Mouse (Mus musculus) v-Abl transformed pro-B cells (cell line): ENCODE measurements around the gene Olfr5.
"Not testable (repeated sequence)": the region's sequence is repeated elsewhere in the genome, so short reads cannot be mapped to it uniquely, and the experiment has no call there.

ENCODE experiments used
- in situ Hi-C, 2 experiments: fragments of 400-800 bp; cut with MboI; formaldehyde crosslinking; loops; one replicate each; pipeline ENCODE4 v1.15.1; 2025; ENCODE audit not compliant: unreplicated experiment in 2 of 2

Olfr5 gene

DNA sequence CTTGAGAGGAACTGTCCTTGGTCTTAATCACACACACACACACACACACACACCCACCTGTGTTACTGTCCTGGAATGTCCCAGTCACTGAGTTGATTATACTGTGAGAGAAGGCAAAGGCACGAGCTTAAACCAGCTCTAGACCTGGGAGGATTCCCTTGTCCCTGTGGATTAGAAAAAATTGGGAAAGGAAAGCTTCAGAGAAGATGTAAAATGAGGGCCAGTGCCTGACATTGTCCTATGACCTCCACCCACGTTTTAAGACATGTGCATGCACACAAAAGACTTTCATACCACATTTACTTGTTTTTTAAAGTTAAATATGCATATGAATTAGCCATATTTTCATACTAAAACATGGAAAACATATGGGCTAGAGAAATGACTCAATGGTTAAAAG lies at the start of gene Olfr5:
Olfr5 (minus strand) TSS at position 101 of the 400 bp plus-strand sequence.
- in situ Hi-C loops: no loop called here

DNA sequence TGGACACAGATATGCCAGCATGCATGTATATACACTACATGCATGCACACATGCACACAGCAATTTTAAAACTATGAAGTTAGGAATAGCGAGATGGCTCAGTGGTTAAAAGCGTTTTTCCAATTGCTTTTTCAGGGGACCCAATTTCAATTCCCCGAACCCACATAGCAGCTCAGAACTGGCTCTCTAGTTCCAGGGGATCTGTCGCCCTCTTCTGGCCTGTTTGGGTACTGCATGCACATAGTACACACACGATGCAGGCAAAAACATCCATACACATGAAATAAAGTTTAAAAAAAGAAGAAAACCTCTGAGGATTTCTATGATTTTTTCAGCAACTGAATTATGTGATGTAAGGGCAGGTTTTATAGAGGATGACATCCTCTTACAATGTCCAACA lies 39.4 kb upstream of the Olfr5 start:
- in situ Hi-C loops: loop anchor here (5.0 to 10.0 kb wide), 2 partner anchors 169 to 281 kb away; no protein-coding TSS in a partner anchor

DNA sequence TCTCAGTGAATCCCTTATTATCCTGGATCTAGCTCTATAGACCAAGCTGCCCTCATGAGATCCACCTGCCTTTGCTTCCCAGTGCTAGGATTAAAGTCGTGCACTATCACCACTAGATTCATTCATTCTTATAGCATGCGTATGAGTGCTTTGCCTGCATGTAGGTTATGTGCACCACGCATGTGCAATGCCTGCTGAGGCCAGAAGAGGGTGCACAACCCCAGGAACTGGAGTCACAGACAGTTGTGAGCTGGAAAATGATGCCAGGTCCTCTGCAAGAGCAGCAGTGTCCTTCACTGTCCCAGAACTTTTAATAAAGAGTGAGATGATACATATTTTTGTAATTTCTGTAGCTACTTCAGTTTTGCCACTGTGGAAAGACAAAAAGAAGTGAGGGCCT lies 38.3 kb upstream of the Olfr5 start:
- in situ Hi-C loops: loop anchor here (5.0 to 10.0 kb wide), 2 partner anchors 168 to 280 kb away; no protein-coding TSS in a partner anchor

DNA sequence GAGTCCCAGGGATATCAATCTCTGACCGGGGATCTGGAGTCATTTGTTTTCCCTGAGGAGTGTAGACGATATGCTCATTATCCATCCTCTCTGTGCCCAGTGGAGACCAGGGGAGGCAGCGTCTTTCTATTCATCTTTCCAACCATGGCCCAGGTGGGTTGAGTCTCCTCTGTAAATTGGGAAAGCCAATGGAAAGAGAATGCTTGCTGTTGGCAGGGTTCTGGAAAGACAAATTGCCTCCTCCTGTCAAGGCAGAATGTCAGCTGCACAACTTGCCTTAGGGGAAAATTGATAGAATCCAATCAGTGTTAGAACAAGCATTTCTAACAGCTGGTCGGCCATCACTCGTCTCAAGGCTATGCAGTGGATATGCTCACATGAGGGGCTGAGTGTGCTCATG lies 36.1 kb upstream of the Olfr5 start, which contains the start of gene Olfr1349:
Olfr1349 (minus strand) TSS at position 101 of the 400 bp plus-strand sequence.
- in situ Hi-C loops: loop anchor here in 1 of 2 experiments (10.0 kb wide), 1 partner anchor 278 kb away; no protein-coding TSS in a partner anchor

DNA sequence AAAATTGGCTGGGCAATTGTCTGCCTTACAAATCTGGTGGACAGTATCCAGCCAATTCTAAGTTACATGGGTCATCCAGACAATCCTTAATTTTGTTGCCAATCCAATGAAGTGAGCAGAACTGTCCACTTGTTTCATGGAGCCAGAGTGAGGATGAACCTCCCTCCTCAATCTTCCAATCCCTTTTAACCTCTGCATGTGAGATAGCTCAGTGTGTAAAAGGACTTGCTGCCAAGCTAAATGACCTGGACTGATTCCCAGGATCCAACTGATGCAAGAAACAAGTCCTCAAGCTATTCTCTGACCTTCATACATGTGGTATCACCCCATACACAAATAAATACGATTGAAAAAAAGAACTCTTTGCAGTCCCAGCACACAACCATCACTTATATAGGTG lies 34.9 kb upstream of the Olfr5 start:
- in situ Hi-C loops: loop anchor here in 1 of 2 experiments (10.0 kb wide), 1 partner anchor 277 kb away; no protein-coding TSS in a partner anchor

DNA sequence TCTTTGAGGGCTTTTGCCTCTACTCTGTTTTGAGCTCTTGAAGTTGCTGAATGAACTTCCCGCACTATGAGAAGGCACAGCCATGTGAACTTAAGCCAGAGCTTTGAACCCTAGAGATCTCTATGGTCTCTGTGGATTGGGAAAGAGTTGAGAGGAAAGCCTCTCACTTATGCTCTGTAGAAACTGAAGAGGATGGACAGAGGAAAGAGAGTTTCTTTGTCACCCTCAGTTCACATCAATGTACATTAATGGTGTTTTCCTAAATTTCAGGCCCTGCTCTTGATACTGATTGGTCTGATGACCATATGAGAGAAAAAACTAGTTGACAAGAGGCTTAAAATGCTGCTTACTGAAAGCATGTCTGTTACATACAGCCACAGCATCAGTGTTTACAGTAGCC lies 21.9 kb upstream of the Olfr5 start, which contains the start of gene Olfr1348:
Olfr1348 (minus strand) TSS at position 101 of the 400 bp plus-strand sequence.
- in situ Hi-C loops: no loop called here

DNA sequence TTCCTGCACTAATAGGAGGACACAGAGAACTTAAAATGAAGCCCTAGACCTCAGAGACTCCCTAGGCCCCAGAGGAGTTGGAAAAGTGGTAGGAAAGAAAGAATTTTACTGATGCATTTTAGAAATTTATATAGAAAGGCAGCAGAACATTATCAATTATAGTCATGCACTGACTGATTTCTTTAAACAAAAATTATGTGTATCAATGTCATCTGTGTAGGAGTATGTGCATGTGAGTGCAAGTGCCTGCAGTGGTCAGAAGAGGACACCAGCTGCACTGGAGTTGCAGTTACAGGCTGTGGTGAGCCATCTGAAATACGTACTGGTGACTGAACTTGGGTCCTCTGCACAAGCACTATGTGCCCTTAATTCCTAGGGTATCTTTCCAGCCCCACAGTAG lies 12.9 kb upstream of the Olfr5 start, which contains the start of gene Olfr1347:
Olfr1347 (minus strand) TSS at position 101 of the 400 bp plus-strand sequence.
- in situ Hi-C loops: no loop called here

DNA sequence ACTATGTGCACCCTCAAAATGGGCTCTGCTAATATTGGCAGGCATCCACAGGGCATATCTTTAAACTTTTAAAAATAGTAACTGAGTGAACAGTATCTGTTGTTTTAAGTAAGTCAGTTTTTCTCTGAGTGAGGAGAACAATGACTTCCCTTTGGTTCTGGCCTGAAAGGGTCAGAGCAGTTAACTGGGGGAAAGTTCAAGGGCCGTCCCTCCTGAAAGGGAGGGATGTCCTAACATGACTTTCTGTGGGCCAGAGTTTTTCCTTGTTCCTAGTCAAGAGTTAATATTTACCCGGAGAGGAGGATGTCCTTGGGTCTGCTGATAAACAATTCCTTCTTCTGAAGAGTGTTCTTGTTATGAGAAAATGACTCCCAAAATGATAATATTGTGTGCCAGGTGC lies 9.1 kb downstream of the Olfr5 start:
- in situ Hi-C loops: not testable (repeated sequence)

DNA sequence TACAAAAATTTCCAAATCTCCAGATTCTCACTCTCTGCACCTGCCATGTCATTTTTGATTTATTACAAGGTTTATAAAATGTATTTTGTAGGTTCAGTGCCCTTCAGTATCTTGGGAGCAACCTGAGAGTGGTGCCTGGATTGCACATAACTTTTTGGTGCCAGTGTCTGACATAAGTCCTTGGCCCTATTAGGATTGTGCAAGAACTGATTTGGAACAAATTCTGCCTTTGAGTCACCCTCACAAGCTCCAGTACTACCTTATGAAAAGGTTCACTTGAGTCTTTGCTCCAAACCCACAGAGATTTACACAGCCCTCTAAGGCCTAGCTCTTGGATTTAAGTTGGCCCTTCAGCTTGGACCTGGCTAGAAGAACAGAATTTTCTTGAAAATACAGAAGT lies 19.8 kb downstream of the Olfr5 start, which contains the start of gene Olfr1346:
Olfr1346 (plus strand) TSS at position 151 of the 400 bp plus-strand sequence.
- in situ Hi-C loops: no loop called here

DNA sequence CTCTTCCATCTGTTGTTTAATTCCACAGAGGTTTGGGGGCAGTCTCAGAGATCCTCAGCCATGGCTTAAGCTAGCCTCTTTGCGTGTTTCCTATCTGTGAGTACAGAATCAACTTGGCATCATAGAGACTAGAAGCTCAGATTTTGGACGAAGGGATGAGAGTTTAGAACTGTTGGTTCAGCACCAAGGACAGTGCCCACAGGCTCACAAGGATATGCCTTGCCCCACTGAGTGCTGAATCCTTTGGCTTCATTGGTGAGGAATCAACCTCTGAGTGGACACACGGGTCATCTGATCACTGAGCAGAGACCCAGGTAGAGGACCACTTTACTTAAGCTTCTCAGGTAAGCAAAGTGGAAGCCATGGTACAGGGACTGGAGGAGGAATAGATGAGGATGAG lies 30.3 kb downstream of the Olfr5 start:
- in situ Hi-C loops: no loop called here

DNA sequence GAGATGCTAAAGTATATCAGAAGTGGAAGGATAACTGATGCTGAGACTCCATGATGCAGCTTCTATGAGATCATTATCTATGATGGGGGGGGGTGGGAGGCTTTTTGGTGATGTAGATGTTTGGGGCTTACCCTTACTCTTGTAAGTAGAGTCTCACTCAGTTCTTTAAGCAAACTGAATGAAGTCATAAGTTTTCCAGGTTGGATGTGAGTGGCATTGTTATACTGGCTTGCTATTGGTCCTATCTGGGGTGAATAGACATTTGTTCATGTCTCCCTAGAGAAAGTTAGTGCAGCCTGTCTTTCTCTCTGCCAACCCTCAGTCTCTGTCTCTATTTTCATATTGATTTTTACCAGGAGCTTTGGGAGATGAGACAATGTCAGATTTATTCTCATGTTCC lies 30.9 kb downstream of the Olfr5 start, which contains the start of gene Olfr1336:
Olfr1336 (plus strand) TSS at position 301 of the 400 bp plus-strand sequence.
- in situ Hi-C loops: no loop called here

DNA sequence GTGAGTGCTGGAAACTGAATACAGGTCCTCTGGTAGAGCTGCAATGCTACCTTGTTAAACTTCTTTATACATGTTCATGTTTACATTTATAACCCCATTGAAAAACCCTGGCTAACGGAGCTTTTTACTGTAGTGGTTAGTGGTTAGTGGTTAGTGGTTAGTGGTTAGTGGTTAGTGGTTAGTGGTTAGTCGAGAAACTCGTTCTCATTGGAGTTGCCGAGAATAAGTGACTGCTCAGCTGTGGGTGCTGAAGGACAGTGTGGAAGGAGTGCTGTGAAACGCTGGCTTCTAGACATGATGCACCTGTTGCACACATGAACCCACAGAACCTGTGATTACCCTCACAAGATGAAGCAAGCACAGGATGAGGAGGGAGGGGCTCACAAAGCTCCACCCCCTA lies 39.0 kb downstream of the Olfr5 start:
- in situ Hi-C loops: no loop called here

DNA sequence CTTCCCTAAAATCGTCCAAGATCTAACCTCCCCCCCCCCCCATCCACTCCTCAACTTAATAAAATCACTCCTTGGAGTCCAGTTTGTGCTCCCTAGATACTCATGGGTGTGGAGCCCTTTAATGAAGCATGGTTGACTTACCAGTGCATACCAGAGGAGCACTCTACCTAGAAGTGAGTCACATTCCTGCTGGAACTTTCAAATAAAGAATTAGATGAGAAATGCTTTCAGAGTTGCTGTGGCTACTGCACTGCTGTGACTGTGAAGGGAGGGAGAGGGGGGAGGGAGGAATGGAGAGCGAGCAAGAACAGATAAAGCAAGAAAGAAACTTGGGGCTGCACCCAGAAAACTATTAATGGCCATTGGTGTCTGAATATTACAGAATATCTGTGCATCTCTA lies 45.6 kb downstream of the Olfr5 start:
- in situ Hi-C loops: no loop called here

DNA sequence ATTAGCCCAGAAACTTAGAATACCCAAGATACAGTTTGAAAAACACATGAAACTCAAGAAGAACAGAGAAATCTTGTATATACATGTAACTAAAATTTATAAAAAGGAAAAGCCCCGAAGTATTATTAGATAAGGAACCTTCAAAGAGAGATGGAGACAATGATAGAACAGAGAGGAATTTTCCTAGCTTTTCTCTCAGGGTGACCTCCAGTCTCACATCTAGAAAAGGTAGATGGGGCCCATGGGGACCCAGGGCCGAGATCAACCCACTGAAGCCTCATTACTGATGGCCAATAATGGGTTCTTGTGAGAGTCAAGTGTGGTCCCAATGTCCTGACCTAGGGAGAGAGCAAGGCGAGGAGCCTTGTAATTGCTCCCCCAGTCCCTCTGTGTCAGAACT lies 48.4 kb downstream of the Olfr5 start, which contains the start of gene Olfr1344:
Olfr1344 (plus strand) TSS at position 301 of the 400 bp plus-strand sequence.
- in situ Hi-C loops: no loop called here

DNA sequence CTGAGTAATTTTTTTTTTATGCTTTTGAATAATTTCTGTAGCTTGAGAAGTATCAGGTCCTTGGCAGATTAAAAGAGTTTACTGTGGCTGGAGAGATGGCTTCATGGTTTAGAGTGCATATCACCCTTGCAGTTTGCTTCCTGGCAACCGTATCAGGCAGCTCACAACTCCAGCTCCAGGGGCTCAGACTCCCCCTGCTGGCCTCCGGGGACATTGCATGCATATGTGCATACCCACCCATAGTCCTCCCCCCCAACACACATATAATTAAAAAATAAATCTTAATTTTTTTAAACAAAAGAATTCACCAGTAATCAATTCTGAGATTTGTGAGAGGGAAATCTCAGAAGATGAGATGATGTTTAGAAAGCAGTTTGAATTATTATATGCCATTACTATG lies 56.4 kb downstream of the Olfr5 start:
- in situ Hi-C loops: no loop called here

DNA sequence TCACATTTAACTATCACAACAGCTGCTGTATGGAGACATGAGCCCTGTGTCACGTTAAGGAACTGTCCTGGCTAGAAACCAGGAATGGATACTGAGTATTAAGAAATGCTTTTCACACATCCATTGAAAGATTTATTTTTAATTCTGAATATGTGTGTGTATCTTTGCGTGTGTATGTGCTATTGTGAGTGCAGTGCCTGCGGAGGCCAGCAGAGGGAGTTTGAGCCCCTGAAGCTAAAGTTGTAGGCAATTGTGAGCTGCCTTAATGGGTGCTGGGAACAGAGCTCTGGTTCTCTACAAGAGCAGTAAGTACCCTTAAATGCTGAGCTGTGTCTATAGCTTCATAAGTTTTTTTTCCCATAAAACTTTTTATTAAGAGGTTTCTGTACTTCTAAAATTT lies 57.4 kb downstream of the Olfr5 start:
- in situ Hi-C loops: loop anchor here in 1 of 2 experiments (5.0 kb wide), 1 partner anchor 72 kb away; no protein-coding TSS in a partner anchor
